Mouse (Mus musculus) 3134 (cell line): ENCODE results near the gene Teddm2.
A peak's percentile ranks its signal among the peaks of the same experiment; 100 is the strongest.

Experiments used
- DNase-seq: peaks from one replicate; pipeline ENCODE4 v3.0.0-alpha.2; 2011; ENCODE audit warnings: low spot score; ENCODE audit not compliant: insufficient read length; ENCODE audit errors: extremely low read depth

Teddm2 gene

GRCm38 (mm10) chr1:153899731-153900380, at the start of gene Teddm2, which contains the start of gene Glul:
Teddm2 (minus strand) TSS chr1:153900228.
Glul (plus strand) TSS chr1:153899944.
- peak; percentile 97 for DNase-seq

GRCm38 (mm10) chr1:153947837-153948236, 47.8 kb upstream of the Teddm2 start:
- DNase-seq = no peak

- DNase-seq = no peak
These were observed 46.9 kb upstream of the Teddm2 start for GRCm38 (mm10) chr1:153946971-153947370.

- DNase-seq = no peak
These were observed 45.2 kb upstream of the Teddm2 start for GRCm38 (mm10) chr1:153945181-153945580.

- DNase-seq = no peak
These were observed 41.0 kb upstream of the Teddm2 start for GRCm38 (mm10) chr1:153940986-153941385.

- no peak for DNase-seq
These were observed 37.0 kb upstream of the Teddm2 start for GRCm38 (mm10) chr1:153937025-153937424.

GRCm38 (mm10) chr1:153935844-153936380, 35.9 kb upstream of the Teddm2 start:
- no peak for DNase-seq

GRCm38 (mm10) chr1:153933772-153934171, 33.7 kb upstream of the Teddm2 start:
- DNase-seq = no peak

GRCm38 (mm10) chr1:153930431-153930830, 30.4 kb upstream of the Teddm2 start:
- DNase-seq = no peak

- no peak for DNase-seq
These were observed 24.7 kb upstream of the Teddm2 start for GRCm38 (mm10) chr1:153924395-153925385.

GRCm38 (mm10) chr1:153922571-153923021, 22.6 kb upstream of the Teddm2 start:
- peak; percentile 16 for DNase-seq

- DNase-seq = no peak
These were observed 21.6 kb upstream of the Teddm2 start for GRCm38 (mm10) chr1:153921642-153922041.

GRCm38 (mm10) chr1:153918521-153919206, 18.6 kb upstream of the Teddm2 start:
- no peak for DNase-seq

- no peak for DNase-seq
These were observed 13.8 kb upstream of the Teddm2 start for GRCm38 (mm10) chr1:153913869-153914268.

- no peak for DNase-seq
These were observed 11.3 kb upstream of the Teddm2 start for GRCm38 (mm10) chr1:153911276-153911795.

GRCm38 (mm10) chr1:153910423-153910822, 10.4 kb upstream of the Teddm2 start:
- no peak for DNase-seq

- no peak for DNase-seq
These were observed 9.9 kb upstream of the Teddm2 start for GRCm38 (mm10) chr1:153909963-153910291.

- no peak for DNase-seq
These were observed 9.4 kb upstream of the Teddm2 start for GRCm38 (mm10) chr1:153909213-153909962.

GRCm38 (mm10) chr1:153908741-153909140, 8.7 kb upstream of the Teddm2 start:
- DNase-seq = no peak

GRCm38 (mm10) chr1:153908208-153908607, 8.2 kb upstream of the Teddm2 start:
- no peak for DNase-seq
